Mouse (Mus musculus) regulatory T cell (primary cell): ENCODE data around the gene Agfg1.

Experiments used
- in situ Hi-C: fragments of 300-600 bp; cut with MboI, MseI; formaldehyde crosslinking; loops from one replicate; pipeline ENCODE4 v1.15.1; 2025; ENCODE audit warnings: high pct_unique_total_duplicates

Agfg1 gene

GRCm38 (mm10) chr1:82824147-82824546 lies 15.1 kb upstream of the Agfg1 start:
- in situ Hi-C loops: no loop called here

DNA sequence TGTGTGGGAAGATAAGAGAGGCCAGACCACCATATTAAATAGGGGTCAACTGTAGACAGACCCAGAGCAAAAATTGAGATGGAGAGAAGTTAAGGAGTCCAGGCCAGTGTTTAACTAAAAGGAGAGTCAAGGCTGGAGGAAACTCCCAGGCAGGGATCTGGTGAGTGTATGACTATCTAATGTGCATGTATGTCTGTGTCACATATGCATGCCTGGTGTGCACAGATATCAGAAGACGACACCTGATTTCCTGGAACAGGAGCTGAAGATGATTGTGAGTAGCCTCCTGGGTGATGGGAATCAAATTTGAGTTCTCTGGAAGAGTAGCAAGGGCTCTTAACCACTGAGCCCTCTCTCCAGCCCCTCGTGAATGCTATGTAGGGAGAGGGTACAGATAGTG lies 14.0 kb upstream of the Agfg1 start:
- in situ Hi-C loops: no loop called here

DNA sequence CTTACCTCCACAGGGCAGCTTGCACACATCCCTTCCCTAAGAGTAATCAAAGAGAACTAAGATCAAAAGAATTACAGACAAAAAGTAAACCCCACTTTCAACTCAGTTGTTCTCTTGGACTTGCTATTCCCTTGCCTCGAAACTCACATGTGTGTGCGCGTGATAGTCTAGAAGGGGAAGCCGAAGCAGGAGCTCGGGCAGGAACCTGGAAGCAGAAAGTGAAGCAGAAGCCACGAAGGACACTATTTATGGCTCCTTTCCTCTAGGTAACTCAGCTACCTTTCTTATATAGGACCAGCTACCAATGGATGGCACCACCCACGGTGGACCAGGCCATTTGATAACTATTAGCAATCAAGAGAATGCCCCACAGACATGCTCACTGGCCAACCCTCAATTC lies 13.5 kb upstream of the Agfg1 start:
- in situ Hi-C loops: no loop called here

DNA sequence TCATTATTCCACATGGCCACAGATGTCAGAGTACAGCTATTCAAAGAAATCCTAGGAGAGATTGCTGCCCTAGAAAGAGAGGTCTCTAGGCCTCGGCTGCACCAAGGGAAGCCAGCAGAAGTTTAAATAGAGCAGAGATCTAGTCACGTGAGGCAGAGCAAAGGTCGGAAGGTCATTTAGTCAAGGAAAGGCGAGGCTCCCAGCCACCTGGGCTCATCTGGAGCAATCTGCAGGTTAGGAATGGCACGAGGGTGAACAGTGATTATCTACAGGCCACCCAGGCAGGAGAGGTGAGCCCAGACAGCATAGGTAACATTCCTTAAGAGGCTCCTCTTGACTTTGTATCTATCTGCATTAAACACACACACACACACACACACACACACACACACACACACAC lies 12.4 kb upstream of the Agfg1 start:
- in situ Hi-C loops: no loop called here

GRCm38 (mm10) chr1:82830771-82831170 lies 8.5 kb upstream of the Agfg1 start:
- in situ Hi-C loops: loop anchor here (5.0 kb wide), 1 partner anchor 38 kb away; no protein-coding TSS in a partner anchor

- in situ Hi-C loops: loop anchor here (5.0 kb wide), 1 partner anchor 39 kb away; no protein-coding TSS in a partner anchor
These were observed 7.6 kb upstream of the Agfg1 start for GRCm38 (mm10) chr1:82831547-82832240.

- in situ Hi-C loops: loop anchor here (5.0 kb wide), 1 partner anchor 40 kb away; no protein-coding TSS in a partner anchor
These were observed 6.7 kb upstream of the Agfg1 start for GRCm38 (mm10) chr1:82832495-82833021.

DNA sequence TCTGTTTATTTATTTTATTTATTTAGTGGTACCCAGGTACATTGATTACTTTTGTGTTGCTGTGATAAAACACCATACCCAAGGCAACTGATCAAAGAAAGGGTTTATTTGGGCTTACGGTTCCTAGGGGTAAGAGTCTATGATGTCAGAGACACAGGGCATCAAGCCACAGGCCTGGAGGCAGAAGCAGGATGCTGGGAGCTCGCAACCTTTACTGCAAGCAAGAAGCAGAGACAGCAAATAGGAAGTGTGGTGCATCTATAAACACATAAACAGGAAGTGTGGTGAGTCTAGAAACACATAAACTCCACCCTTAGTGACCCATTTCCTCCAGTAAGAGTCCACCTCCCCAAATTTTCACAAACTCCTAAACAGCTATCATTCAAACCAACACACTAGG lies 5.8 kb upstream of the Agfg1 start:
- in situ Hi-C loops: loop anchor here (5.0 kb wide), 1 partner anchor 41 kb away; no protein-coding TSS in a partner anchor

- in situ Hi-C loops: loop anchor here (5.0 kb wide), 1 partner anchor 42 kb away; no protein-coding TSS in a partner anchor
These were observed 4.7 kb upstream of the Agfg1 start for GRCm38 (mm10) chr1:82834572-82834971.

DNA sequence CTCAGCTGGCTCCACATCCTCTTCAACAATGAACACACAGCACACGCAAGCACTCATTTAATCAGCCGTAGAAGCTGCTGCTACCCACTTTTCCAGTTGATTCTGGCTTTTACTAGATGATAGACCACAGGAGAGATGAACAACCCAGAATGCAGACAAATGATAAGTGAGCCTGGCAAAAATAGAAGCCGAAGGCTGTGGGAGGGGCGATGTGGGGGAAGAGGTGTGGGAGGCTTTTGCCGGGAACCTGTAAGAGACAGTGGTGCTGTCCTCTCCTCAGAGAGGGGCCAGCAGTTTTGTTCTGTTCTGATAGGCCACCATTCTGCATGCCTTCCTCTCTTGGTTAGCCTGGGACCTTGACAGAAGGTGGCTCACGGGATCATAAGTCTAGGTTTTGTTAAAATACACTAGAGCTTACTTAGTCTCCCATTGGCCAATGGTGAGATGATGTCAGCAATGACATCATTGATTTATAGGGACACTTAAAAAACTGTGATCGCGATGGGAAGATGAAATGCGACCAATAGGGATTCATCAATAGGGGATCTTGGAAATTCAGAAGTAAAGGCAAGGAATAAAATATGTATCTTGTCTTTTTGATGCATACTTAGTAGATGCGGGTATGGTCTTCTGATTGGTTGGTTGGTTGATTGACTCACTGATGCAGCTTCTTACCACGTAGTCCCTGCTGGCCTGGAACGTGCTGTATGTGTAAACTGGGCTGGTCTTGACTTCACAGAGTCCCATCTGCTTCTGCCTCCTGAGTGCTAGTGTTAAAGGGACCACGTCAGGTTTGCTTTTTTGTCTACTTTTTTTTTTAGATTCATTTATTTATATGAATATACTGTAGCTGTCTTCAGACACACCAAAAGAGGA lies 2.7 kb upstream of the Agfg1 start:
- in situ Hi-C loops: no loop called here

GRCm38 (mm10) chr1:82837579-82837978 lies 1.7 kb upstream of the Agfg1 start:
- in situ Hi-C loops: no loop called here

GRCm38 (mm10) chr1:82838469-82839295 lies 601 bp upstream of the Agfg1 start:
- in situ Hi-C loops: no loop called here

DNA sequence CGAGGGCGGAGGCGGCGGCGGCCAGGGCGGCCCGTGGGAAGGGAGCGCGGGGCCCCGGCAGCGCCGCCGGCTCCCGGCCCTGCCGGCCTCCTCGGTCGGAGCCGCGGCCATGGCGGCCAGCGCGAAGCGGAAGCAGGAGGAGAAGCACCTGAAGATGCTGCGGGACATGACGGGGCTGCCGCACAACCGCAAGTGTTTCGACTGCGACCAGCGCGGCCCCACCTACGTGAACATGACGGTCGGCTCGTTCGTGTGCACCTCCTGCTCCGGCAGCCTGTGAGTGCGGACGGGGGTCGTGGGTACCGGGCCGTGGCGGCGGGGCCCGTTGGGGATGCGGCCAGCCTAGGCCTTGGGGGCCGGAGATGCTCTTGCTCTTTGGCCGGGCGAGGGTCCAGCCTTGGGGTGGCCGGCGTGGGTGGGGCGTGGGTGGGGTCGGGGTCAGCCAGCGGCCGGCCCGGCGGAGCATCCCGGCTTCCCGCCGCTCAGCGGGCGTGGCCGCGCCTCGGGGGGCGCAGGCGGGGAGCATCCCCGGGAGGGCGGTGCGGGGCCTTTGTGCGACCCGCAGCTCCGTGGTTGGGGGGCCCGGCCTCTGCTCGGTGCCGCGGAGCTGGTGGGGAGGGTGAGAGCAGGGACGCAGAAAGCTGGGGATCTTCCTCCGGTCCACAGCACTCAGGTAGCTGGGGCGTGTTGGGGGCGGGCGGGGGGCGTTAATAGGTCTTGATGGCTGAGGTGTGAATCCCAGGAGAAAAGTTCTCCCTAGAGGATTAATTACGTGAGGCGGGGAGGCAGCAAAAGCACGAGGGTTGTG lies 535 bp downstream of the Agfg1 start:
- in situ Hi-C loops: no loop called here

GRCm38 (mm10) chr1:82855729-82856128 lies 16.4 kb downstream of the Agfg1 start:
- in situ Hi-C loops: no loop called here

DNA sequence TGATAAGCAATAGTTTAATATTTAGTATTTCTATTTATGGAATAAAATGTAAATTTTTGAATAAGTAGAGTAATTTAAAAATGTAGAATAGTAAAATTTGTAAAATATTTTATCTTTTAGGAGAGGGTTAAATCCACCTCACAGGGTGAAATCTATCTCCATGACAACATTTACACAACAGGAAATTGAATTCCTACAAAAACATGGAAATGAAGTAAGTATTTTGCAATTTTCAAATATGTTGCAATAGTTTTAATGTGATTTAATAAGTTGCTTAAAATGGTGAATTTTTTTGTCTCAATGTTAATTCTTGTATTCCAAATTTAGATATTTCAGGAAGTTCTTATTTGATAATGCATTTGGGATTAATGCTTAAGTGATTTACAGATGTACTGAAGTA lies 19.0 kb downstream of the Agfg1 start:
- in situ Hi-C loops: no loop called here

DNA sequence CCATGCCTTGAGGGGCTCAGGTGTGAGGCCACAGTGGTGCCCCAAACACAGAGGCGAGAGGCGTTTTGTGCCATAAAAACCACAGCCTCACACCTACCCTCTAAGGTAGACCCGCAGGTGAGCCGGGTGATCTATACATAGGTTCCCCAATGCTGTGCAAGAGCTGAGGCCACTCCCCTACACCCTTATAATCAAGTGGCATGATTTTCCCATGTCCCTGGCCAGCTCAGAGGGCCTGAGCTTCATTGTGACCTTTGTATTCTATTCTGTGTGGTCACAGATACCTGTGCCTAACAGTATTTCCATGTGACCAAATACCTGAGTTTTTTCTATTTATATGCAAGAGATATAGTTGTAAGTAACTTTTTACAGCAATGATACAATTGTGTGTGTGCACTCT lies 21.1 kb downstream of the Agfg1 start:
- in situ Hi-C loops: no loop called here

DNA sequence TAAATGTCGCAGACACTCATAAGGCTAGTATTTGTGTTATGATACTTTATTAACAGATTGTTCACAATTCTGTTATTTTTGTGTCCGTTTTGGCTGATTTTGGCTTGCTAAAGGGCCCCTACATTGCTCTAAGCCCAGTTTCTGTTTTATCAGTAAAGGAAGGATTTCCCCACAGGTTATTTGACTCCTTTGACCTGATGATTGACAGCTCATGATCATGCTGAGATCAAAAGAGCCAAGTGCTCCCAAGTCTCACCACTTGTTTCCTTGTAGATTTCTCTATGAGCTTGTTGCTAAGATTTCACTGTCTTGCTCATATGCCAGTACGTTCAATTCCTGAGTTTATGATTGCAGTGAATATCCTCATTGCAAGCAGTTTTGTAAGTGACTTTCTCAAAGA lies 30.9 kb downstream of the Agfg1 start:
- in situ Hi-C loops: no loop called here

DNA sequence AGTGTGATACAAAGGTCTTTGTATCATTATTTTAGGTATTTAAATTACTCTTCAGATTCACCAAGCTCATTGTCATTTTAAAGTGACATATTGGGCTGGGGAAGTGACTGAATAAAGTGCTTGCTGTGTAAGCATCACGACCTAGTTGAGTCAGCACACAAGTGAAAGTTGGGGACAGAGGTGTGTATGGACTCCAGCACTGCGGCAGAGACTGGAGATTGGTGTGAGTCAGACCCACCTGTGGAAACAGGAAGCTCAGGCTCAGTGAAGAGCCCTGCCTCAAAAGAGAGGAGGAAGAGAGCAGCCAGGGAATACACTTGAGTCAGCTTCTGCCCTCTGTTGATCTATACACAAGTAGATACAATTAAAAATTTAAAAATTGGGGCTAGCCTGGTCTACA lies 39.9 kb downstream of the Agfg1 start:
- in situ Hi-C loops: no loop called here

- in situ Hi-C loops: no loop called here
These were observed 40.9 kb downstream of the Agfg1 start for GRCm38 (mm10) chr1:82880196-82880595.

DNA sequence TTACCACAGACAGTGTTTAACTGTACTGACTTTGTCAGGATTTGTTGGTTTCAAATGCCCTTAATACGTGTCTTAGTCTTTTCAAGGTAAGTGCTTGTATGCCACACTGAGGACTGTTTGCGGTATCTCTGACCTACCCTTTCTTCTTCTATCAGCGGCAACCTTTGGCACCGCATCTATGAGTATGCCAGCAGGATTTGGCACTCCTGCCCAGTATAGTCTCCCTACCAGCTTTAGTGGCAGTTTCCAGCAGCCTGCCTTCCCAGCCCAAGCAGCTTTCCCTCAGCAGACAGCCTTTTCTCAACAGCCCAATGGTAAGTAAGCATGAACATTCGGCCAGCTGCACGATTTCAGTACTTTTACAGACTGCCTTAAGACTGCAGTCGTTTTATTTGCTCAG lies 54.0 kb downstream of the Agfg1 start:
- in situ Hi-C loops: no loop called here

- in situ Hi-C loops: loop anchor here (5.0 kb wide), 1 partner anchor 102 kb away; the partner anchor contains the start of gene Gm47959
These were observed 61.3 kb downstream of the Agfg1 start for GRCm38 (mm10) chr1:82900567-82900966.
